Mouse (Mus musculus) heart, embryonic 15.5 days (tissue): Measurements from ENCODE around the gene Irf3. TPM values are rescaled to one million over a fixed set of nuclear protein-coding genes. Genes with fewer than 3 reads are reported as not detected.

Source experiments
- ATAC-seq: fragments of 200-750 bp; cut with Nextera tagmentation; replicated peaks from 2 replicates; pipeline ENCODE4 v1.8.0; 2017; ENCODE audit warnings: low read depth, moderate TSS enrichment; ENCODE audit not compliant: insufficient number of reproducible peaks, insufficient read depth, low FRiP score
- H3K27ac ChIP-seq: fragments of 300-500 bp; sonication (generic); 2 replicates; pipeline ENCODE4 v1.5.1; 2015; ENCODE audit warnings: mild to moderate bottlenecking, inconsistent platforms
- H3K27me3 ChIP-seq: fragments of 300-500 bp; sonication (generic); 2 replicates; pipeline ENCODE4 v1.6.1; 2015; ENCODE audit warnings: inconsistent platforms
- H3K36me3 ChIP-seq: fragments of 300-500 bp; sonication (generic); 2 replicates; pipeline ENCODE4 v1.6.1; 2015; ENCODE audit warnings: mild to moderate bottlenecking, inconsistent platforms
- H3K4me1 ChIP-seq: fragments of 300-500 bp; sonication (generic); replicated peaks from 2 replicates; pipeline ENCODE4 v1.6.1; 2015; ENCODE audit warnings: inconsistent platforms
- H3K4me2 ChIP-seq: fragments of 300-500 bp; sonication (generic); 2 replicates; pipeline ENCODE4 v1.6.1; 2015; ENCODE audit warnings: inconsistent platforms, mild to moderate bottlenecking, moderate library complexity
- H3K4me3 ChIP-seq: fragments of 300-500 bp; sonication (generic); 2 replicates; pipeline ENCODE4 v1.5.1; 2015; ENCODE audit warnings: mild to moderate bottlenecking, inconsistent platforms
- H3K9ac ChIP-seq: fragments of 300-500 bp; sonication (generic); 2 replicates; pipeline ENCODE4 v1.6.1; 2015; ENCODE audit warnings: mild to moderate bottlenecking, inconsistent platforms
- H3K9me3 ChIP-seq: fragments of 300-500 bp; sonication (generic); replicated peaks from 2 replicates; pipeline ENCODE4 v1.6.1; 2016; ENCODE audit warnings: inconsistent platforms
- WGBS: fragments of 180-500 bp; shearing (Covaris S2); methylation state at CpG from one replicate; pipeline ENCODE4 v1.1.7; 2015; ENCODE audit warnings: mixed read lengths; 5-methylcytosine and 5-hydroxymethylcytosine counted together
- polyA plus RNA-seq: library from polyadenylated mRNA; unstranded; fragments of >200 nt; fragmentation: Nextera tagmentation; extraction: Ambion mirVana; gene quantifications from 2 replicates; pipeline ENCODE4 v1.2.1, GENCODE M21; 2015

The Irf3 gene
- polyA plus RNA-seq, 1 experiment from 2014 or later: 61.6 TPM

DNA sequence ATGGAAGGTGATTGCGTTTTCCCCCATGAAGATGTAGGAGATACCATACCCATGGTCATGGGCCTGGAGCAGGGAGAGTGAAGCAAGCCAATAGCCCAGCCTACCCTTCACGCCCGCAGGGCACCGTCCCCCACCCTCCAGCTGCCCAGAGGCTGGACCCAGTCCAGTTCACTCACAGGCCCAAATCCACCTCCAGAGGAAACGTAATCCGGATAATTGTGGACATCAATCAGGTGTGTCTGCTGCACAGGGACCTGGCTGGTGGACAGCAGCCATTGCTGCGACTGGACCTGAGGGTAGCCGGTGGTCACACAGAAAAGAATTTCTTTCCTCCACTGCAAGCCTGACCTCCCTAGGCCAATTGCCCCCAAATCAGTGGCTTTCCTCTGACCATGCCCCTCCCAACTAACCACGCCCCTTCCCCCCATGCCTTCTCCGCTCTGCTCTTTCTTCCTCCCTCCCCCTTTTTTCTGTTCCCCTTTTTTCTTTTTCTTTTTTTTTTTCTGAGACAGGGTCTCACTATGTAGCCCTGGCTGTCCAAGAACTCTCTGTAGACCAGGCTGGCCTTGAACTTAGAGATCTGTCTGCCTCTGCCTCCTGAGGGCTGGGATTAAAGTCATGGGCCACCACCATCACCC lies 37.5 kb upstream of the Irf3 start:
- no peak overlapping the region for H3K9ac ChIP-seq
- H3K4me1 ChIP-seq: no peaks in the 10 kb centered on the region
- no peak overlapping the region for H3K27ac ChIP-seq
- no peak for ATAC-seq
- H3K4me3 ChIP-seq: no peak overlapping the region
- H3K9me3 ChIP-seq: no peaks in the 10 kb centered on the region
- no peak overlapping the region for H3K4me2 ChIP-seq
- H3K36me3 ChIP-seq: no peaks in the 10 kb centered on the region
- no peaks in the 10 kb centered on the region for H3K27me3 ChIP-seq
- WGBS: 76% methylated on average over 10 of the region's 10 CpGs

DNA sequence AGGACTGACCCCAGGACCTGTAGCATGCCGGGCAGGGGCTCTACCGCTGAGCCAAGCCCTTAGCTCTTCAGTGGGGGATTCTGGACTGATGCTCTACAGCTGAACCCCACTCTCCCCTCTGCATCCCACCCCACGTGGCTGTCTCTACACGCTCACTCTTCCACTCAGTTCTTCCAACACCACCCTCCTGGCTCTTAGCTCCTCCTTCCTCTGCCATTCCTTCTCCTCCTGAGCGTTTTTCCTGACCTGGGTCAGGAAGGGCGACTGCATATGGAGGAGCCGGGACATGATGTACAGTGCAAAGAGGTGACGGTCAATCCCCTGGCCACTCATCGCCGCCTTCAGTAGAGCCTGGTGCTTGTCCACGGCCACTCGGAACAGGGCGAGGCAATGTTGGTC lies 36.9 kb upstream of the Irf3 start:
- no peaks in the 10 kb centered on the region for H3K9me3 ChIP-seq
- no peak overlapping the region for H3K27ac ChIP-seq
- H3K4me2 ChIP-seq: no peak overlapping the region
- no peaks in the 10 kb centered on the region for H3K4me1 ChIP-seq
- H3K36me3 ChIP-seq: no peaks in the 10 kb centered on the region
- H3K27me3 ChIP-seq: no peaks in the 10 kb centered on the region
- no peak overlapping the region for H3K9ac ChIP-seq
- WGBS: 83% methylated on average over 13 of the region's 13 CpGs
- no peak for ATAC-seq
- no peak overlapping the region for H3K4me3 ChIP-seq

GRCm38 (mm10) chr7:44962337-44962736 lies 35.1 kb upstream of the Irf3 start:
- no peak for ATAC-seq
- Histone ChIP-seq H3K9me3 (no peaks in the 10 kb centered on the region), H3K36me3 (no peaks in the 10 kb centered on the region), H3K4me1 (no peaks in the 10 kb centered on the region), H3K9ac (no peak overlapping the region), H3K27me3 (no peaks in the 10 kb centered on the region), H3K27ac (no peak overlapping the region), H3K4me2 (no peak overlapping the region), H3K4me3 (no peak overlapping the region)
- WGBS: 68% methylated on average over 8 of the region's 8 CpGs

GRCm38 (mm10) chr7:44962831-44963230 lies 34.6 kb upstream of the Irf3 start:
- Histone ChIP-seq H3K4me2 (no peak overlapping the region), H3K36me3 (no peaks in the 10 kb centered on the region), H3K4me3 (no peak overlapping the region), H3K27ac (no peak overlapping the region), H3K27me3 (no peaks in the 10 kb centered on the region), H3K9me3 (no peaks in the 10 kb centered on the region), H3K9ac (no peak overlapping the region), H3K4me1 (no peaks in the 10 kb centered on the region)
- ATAC-seq: no peak
- 86% methylated on average over 5 of the region's 5 CpGs for WGBS

DNA sequence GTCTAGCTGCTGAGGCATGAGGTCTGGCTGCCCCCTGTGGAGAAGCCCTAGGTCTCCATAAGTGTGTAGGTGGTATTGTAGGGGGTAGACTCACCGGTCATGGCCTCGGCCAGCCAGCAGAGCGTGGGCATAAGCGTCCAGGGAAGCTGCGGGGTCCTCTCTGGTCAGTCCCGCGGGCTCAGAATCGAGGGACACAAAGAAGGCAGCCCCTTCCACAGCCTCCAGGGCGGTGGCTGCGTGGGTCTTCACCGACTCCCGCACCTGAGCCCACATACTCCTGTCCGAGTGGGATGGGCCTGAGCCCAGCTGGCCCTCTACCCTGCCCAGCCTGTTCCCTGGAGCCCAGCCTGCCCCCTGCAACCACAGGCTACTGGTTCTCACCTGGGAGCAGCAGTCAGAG lies 32.5 kb upstream of the Irf3 start:
- no peaks in the 10 kb centered on the region for H3K9me3 ChIP-seq
- peaks cover 4% of the 10 kb centered on the region for H3K4me1 ChIP-seq
- no peak overlapping the region for H3K4me2 ChIP-seq
- no peak for ATAC-seq
- H3K27ac ChIP-seq: no peak overlapping the region
- H3K4me3 ChIP-seq: no peak overlapping the region
- no peaks in the 10 kb centered on the region for H3K27me3 ChIP-seq
- no peak overlapping the region for H3K9ac ChIP-seq
- no peaks in the 10 kb centered on the region for H3K36me3 ChIP-seq
- 91% methylated on average over 13 of the region's 13 CpGs for WGBS

GRCm38 (mm10) chr7:44965975-44966374 lies 31.5 kb upstream of the Irf3 start:
- 71% methylated on average over 7 of the region's 7 CpGs for WGBS
- H3K4me3 ChIP-seq: no peak overlapping the region
- no peak for ATAC-seq
- H3K9me3 ChIP-seq: no peaks in the 10 kb centered on the region
- no peak overlapping the region for H3K9ac ChIP-seq
- peaks cover 7% of the 10 kb centered on the region for H3K4me1 ChIP-seq
- no peak overlapping the region for H3K4me2 ChIP-seq
- no peaks in the 10 kb centered on the region for H3K36me3 ChIP-seq
- H3K27ac ChIP-seq: no peak overlapping the region
- no peaks in the 10 kb centered on the region for H3K27me3 ChIP-seq

DNA sequence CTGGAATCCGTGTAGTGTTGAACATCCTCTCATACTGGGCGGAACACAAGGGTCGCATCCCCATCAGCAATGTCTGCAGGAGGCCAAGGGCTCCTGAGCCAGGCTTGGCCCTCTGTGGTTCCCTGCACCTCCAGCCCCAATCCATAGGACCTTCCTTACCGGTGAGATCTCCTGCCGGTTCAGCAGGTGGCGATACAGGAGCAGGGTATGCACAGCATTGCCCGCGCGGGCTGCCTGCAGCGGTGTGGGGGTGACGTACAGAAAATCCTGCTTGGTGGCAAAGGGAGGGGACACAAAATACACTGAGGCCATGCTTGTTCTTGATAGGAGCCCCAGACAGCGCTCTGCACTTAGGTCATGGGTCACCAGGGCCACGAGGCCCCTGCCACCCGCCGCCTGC lies 30.8 kb upstream of the Irf3 start:
- H3K4me1 ChIP-seq: peaks cover 9% of the 10 kb centered on the region
- no peak overlapping the region for H3K27ac ChIP-seq
- H3K27me3 ChIP-seq: no peaks in the 10 kb centered on the region
- no peaks in the 10 kb centered on the region for H3K36me3 ChIP-seq
- 63% methylated on average over 15 of the region's 15 CpGs for WGBS
- no peak overlapping the region for H3K4me2 ChIP-seq
- no peak for ATAC-seq
- H3K9ac ChIP-seq: no peak overlapping the region
- H3K4me3 ChIP-seq: no peak overlapping the region
- H3K9me3 ChIP-seq: no peaks in the 10 kb centered on the region

DNA sequence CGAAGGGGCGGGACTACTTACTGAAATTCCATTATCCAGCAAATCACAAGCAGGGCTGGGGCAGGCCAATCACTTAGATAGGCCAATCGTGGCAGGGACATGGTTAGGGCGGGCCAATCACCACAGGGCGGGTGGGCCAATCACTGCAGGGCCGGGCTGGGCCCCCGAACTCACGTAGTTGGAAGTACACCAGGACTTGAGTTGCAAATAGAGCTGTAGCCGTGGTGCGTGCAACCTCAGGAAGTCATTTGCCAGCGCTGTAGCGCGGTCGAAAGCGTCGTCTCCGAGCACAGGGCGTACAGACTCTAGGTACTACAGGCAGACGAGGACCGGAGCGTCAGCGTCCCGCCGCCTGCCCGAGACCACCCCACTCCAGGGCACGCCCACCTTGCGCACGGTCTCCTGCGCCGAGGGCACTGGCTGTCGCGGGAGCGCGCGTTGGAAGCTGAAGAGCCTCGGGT lies 27.2 kb upstream of the Irf3 start:
- peak; percentile 96 for ATAC-seq
- peak overlapping the region; percentile 65 for H3K9ac ChIP-seq
- no peaks in the 10 kb centered on the region for H3K9me3 ChIP-seq
- WGBS: under 1% methylated on average over 36 of the region's 36 CpGs
- peak overlapping the region; percentile 93 for H3K4me2 ChIP-seq
- peaks cover 20% of the 10 kb centered on the region for H3K4me1 ChIP-seq
- peak overlapping the region; percentile 76 for H3K27ac ChIP-seq
- H3K27me3 ChIP-seq: no peaks in the 10 kb centered on the region
- peak overlapping the region; percentile 56 for H3K4me3 ChIP-seq
- H3K36me3 ChIP-seq: no peaks in the 10 kb centered on the region

GRCm38 (mm10) chr7:44971142-44971541 lies 26.3 kb upstream of the Irf3 start:
- H3K27me3 ChIP-seq: no peaks in the 10 kb centered on the region
- H3K27ac ChIP-seq: no peak overlapping the region
- peaks cover 4% of the 10 kb centered on the region for H3K36me3 ChIP-seq
- 72% methylated on average over 7 of the region's 7 CpGs for WGBS
- ATAC-seq: no peak
- H3K4me2 ChIP-seq: peak overlapping the region; percentile 93
- H3K9ac ChIP-seq: no peak overlapping the region
- H3K9me3 ChIP-seq: no peaks in the 10 kb centered on the region
- peak overlapping the region; percentile 56 for H3K4me3 ChIP-seq
- peaks cover 20% of the 10 kb centered on the region for H3K4me1 ChIP-seq

DNA sequence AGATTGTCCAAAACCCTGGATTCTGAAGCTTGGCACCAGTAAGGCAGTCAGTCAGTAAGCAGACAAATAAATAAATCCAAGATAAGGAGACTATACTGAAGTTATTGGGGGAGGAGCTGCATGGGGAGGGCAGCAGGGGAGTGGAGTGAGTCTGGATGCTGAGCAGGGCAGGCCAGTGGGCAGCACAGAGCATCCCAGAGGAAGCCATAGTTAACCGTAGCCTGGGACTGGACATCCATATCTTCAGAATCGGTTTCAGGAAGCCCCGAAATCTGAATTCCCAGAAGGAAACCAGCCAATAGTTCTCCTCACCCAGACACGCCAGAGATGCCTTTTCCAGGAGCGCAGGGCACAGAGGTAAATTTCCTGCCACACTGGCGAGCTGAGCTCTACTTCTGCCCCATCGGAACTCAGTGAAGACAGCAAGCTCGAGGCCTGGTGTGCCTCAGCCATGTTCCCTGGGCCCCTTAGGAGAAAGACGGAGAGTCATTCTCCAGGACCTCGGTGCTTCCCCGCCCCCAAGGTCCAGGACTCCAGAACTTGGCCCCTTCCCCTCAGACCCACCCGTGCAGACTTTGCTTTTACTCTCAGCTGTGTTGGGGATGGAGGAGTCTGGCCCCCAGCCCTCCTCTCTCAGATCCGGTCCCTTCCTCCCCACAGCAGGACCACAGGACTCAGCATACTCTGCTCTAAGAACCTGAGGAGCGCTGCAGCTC lies 23.9 kb upstream of the Irf3 start:
- H3K9ac ChIP-seq: no peak overlapping the region; the same call in 1 of the 2 replicates
- 44% methylated on average over 14 of the region's 14 CpGs for WGBS
- H3K27me3 ChIP-seq: no peaks in the 10 kb centered on the region
- H3K4me3 ChIP-seq: peak overlapping the region; percentile 54
- H3K4me2 ChIP-seq: peak overlapping the region; percentile 71
- peaks cover 27% of the 10 kb centered on the region for H3K36me3 ChIP-seq
- no peak for ATAC-seq
- peaks cover 20% of the 10 kb centered on the region for H3K4me1 ChIP-seq
- H3K27ac ChIP-seq: peak overlapping the region; percentile 24
- no peaks in the 10 kb centered on the region for H3K9me3 ChIP-seq

DNA sequence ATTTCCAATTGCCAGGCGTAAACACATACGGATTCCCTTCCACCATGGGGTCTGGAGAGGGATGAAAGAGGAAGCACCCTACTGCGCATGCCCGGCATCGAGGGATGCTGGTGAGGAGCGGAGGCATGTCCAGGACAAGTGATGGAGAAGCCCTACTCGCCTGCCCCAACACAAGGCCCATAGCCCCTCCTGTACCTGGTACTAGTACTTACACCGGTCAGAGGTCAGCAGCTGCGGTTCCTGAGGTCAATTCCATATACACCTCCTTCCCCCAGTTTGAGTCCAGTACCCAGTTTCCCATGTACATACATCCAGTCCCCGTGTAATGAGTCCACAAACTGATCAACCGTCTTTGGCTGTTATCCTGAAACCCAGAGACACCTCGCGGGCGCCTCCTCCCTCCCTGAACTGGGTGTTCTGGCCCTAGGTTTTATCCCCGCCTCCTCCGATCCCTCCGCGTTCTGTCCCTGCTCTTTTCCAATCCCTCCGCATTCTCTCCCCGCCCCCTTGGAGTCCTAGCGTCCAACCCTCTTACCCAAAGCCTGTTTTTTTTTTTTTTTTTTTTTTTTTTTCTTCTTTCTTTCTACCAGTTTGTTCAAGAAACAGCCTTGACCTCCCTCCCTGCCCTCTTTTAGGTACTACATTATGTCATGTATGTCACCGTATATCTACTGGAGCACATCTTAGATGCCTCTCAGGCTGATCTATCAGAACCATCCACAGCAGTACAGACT lies 22.9 kb upstream of the Irf3 start, which contains the start of gene Cpt1c:
Gene Cpt1c, minus strand, starts transcription at position 469 of the 734 bp plus-strand sequence.
- H3K4me3 ChIP-seq: peak within 1 kb of the TSS; percentile 54
- peaks cover 20% of the 10 kb centered on the region for H3K4me1 ChIP-seq
- peak within 1 kb of the TSS; percentile 57 for H3K27ac ChIP-seq
- peak within 1 kb of the TSS; percentile 43 for H3K9ac ChIP-seq
- no peaks in the 10 kb centered on the region for H3K9me3 ChIP-seq
- 0 out of 2 replicates have a peak, but pooled peaks have one; percentile 10 for ATAC-seq
- 3% methylated on average over 22 of the region's 22 CpGs for WGBS
- peak within 1 kb of the TSS; percentile 71 for H3K4me2 ChIP-seq
- no peaks in the 10 kb centered on the region for H3K27me3 ChIP-seq
- H3K36me3 ChIP-seq: peaks cover 36% of the 10 kb centered on the region
